Mouse (Mus musculus): ENCODE measurements around the gene Lrfn1.
A peak's percentile ranks its signal among the peaks of the same experiment; 100 is the strongest.

- 0 out of 2 replicates have a peak, but pooled peaks have one; percentile 18 for TF ChIP-seq CTCF (IDR thresholded peaks at IDR 0.05; ENCODE audit: low read depth)
- TF ChIP-seq EP300 (IDR thresholded peaks at IDR 0.05; ENCODE audit: low read depth), result no peak
Measured at GRCm38 (mm10) chr7:28476191-28476590, 24.4 kb downstream of the Lrfn1 start.

Measured in liver, postnatal 0 days (tissue).